Mouse (Mus musculus) hindbrain, embryonic 10.5 days (tissue): ENCODE results near the gene Ikzf4. TPM values are rescaled to one million over a fixed set of nuclear protein-coding genes. Genes with fewer than 3 reads are reported as not detected.

Source experiments
- DNase-seq: peaks from one replicate; pipeline ENCODE4 v3.0.0-alpha.2; 2017; ENCODE audit warnings: low spot score
- H3K27ac ChIP-seq: fragments of 300-500 bp; sonication (generic); 2 replicates; pipeline ENCODE4 v1.5.1; 2016; ENCODE audit warnings: mild to moderate bottlenecking, moderate library complexity
- H3K27me3 ChIP-seq: fragments of 300-500 bp; sonication (generic); 2 replicates; pipeline ENCODE4 v1.6.1; 2016; ENCODE audit warnings: mild to moderate bottlenecking; ENCODE audit not compliant: poor library complexity, insufficient read depth, severe bottlenecking
- H3K36me3 ChIP-seq: fragments of 300-500 bp; sonication (generic); 2 replicates; pipeline ENCODE4 v1.6.1; 2016; ENCODE audit warnings: mild to moderate bottlenecking, moderate library complexity
- H3K4me1 ChIP-seq: fragments of 300-500 bp; sonication (generic); replicated peaks from 2 replicates; pipeline ENCODE4 v1.6.1; 2016; ENCODE audit warnings: mild to moderate bottlenecking
- H3K4me3 ChIP-seq: fragments of 300-500 bp; sonication (generic); 2 replicates; pipeline ENCODE4 v1.5.1; 2016; ENCODE audit warnings: mild to moderate bottlenecking, moderate library complexity
- H3K9me3 ChIP-seq: fragments of 300-500 bp; sonication (generic); 2 replicates; pipeline ENCODE4 v1.6.1; 2016; ENCODE audit warnings: mild to moderate bottlenecking, moderate library complexity
- WGBS: fragments of 180-500 bp; shearing (Covaris S2); methylation state at CpG from one replicate; pipeline ENCODE4 v1.1.7; 2016; 5-methylcytosine and 5-hydroxymethylcytosine counted together
- polyA plus RNA-seq: library from polyadenylated mRNA; unstranded; fragments of >200 nt; fragmentation: Nextera tagmentation; extraction: Ambion mirVana; gene quantifications from 2 replicates; pipeline ENCODE4 v1.2.1, GENCODE M21; 2016

Ikzf4 gene
- polyA plus RNA-seq, 1 experiment from 2014 or later: 3.5 TPM

GRCm38 (mm10) chr10:128659490-128659889, 13.7 kb upstream of the Ikzf4 start:
- no peak overlapping the region for H3K4me3 ChIP-seq
- H3K27ac ChIP-seq: no peak overlapping the region

GRCm38 (mm10) chr10:128657844-128658243, 12.1 kb upstream of the Ikzf4 start:
- H3K9me3 ChIP-seq: no peaks in the 10 kb centered on the region
- H3K4me1 ChIP-seq: peaks cover 10% of the 10 kb centered on the region; the same call in 1 of the 2 replicates
- H3K27ac ChIP-seq: no peak overlapping the region
- H3K27me3 ChIP-seq: no peaks in the 10 kb centered on the region
- H3K36me3 ChIP-seq: no peaks in the 10 kb centered on the region
- DNase-seq: no peak
- no peak overlapping the region for H3K4me3 ChIP-seq
- WGBS: 58% methylated on average over 9 of the region's 9 CpGs

More at GRCm38 (mm10) chr10:128659490-128659889, 13.7 kb upstream of the Ikzf4 start:
- Histone ChIP-seq H3K36me3 (no peaks in the 10 kb centered on the region), H3K27me3 (no peaks in the 10 kb centered on the region), H3K4me1 (peaks cover 10% of the 10 kb centered on the region; the same call in 1 of the 2 replicates), H3K9me3 (no peaks in the 10 kb centered on the region)
- WGBS: 46% methylated on average over 9 of the region's 9 CpGs
- no peak for DNase-seq

GRCm38 (mm10) chr10:128656731-128657130, 10.9 kb upstream of the Ikzf4 start:
- WGBS: 85% methylated on average over 1 of the region's 1 CpGs

GRCm38 (mm10) chr10:128655254-128655653, 9.5 kb upstream of the Ikzf4 start:
- Histone ChIP-seq H3K4me1 (peaks cover 12% of the 10 kb centered on the region; the same call in 1 of the 2 replicates), H3K27ac (no peak overlapping the region), H3K36me3 (no peaks in the 10 kb centered on the region), H3K9me3 (no peaks in the 10 kb centered on the region), H3K27me3 (no peaks in the 10 kb centered on the region), H3K4me3 (no peak overlapping the region)
- no peak for DNase-seq
- WGBS: 86% methylated on average over 3 of the region's 3 CpGs

More at GRCm38 (mm10) chr10:128656731-128657130, 10.9 kb upstream of the Ikzf4 start:
- DNase-seq: no peak
- H3K9me3 ChIP-seq: no peaks in the 10 kb centered on the region
- no peaks in the 10 kb centered on the region for H3K36me3 ChIP-seq
- no peak overlapping the region for H3K27ac ChIP-seq
- no peak overlapping the region for H3K4me3 ChIP-seq
- H3K4me1 ChIP-seq: peaks cover 10% of the 10 kb centered on the region; the same call in 1 of the 2 replicates
- H3K27me3 ChIP-seq: no peaks in the 10 kb centered on the region

- DNase-seq: no peak
- H3K9me3 ChIP-seq: no peaks in the 10 kb centered on the region
- 67% methylated on average over 4 of the region's 4 CpGs for WGBS
- no peak overlapping the region for H3K4me3 ChIP-seq
- no peak overlapping the region for H3K27ac ChIP-seq
- no peaks in the 10 kb centered on the region for H3K36me3 ChIP-seq
- 0 out of 2 replicates have a peak, but pooled peaks cover 4% of the 10 kb centered on the region for H3K4me1 ChIP-seq
- no peaks in the 10 kb centered on the region for H3K27me3 ChIP-seq
These were observed 8.1 kb upstream of the Ikzf4 start for GRCm38 (mm10) chr10:128653866-128654265.

GRCm38 (mm10) chr10:128646139-128647089, 623 bp upstream of the Ikzf4 start:
- DNase-seq: peak; percentile 57
- H3K4me3 ChIP-seq: peak overlapping the region; percentile 70
- peaks cover 6% of the 10 kb centered on the region; the same call in 1 of the 2 replicates for H3K36me3 ChIP-seq
- H3K27ac ChIP-seq: peak overlapping the region; percentile 90
- WGBS: 6% methylated on average over 10 of the region's 13 CpGs
- no peaks in the 10 kb centered on the region for H3K9me3 ChIP-seq
- peaks cover 20% of the 10 kb centered on the region for H3K27me3 ChIP-seq
- peaks cover 31% of the 10 kb centered on the region for H3K4me1 ChIP-seq

- Histone ChIP-seq H3K36me3 (peaks cover 28% of the 10 kb centered on the region), H3K9me3 (no peaks in the 10 kb centered on the region), H3K4me1 (peaks cover 31% of the 10 kb centered on the region), H3K27me3 (peaks cover 20% of the 10 kb centered on the region), H3K4me3 (no peak overlapping the region), H3K27ac (no peak overlapping the region)
- no peak for DNase-seq
- 82% methylated on average over 6 of the region's 6 CpGs for WGBS
These were observed 3.0 kb downstream of the Ikzf4 start for GRCm38 (mm10) chr10:128642749-128643148.

- 80% methylated on average over 7 of the region's 7 CpGs for whole genome bisulfite sequencing
These were observed 3.9 kb downstream of the Ikzf4 start for GRCm38 (mm10) chr10:128641871-128642270.

GRCm38 (mm10) chr10:128640891-128641290, 4.9 kb downstream of the Ikzf4 start:
- H3K9me3 ChIP-seq: no peaks in the 10 kb centered on the region
- no peak for DNase-seq
- no peak overlapping the region for H3K4me3 ChIP-seq
- peaks cover 31% of the 10 kb centered on the region for H3K4me1 ChIP-seq
- WGBS: 94% methylated on average over 15 of the region's 15 CpGs
- no peak overlapping the region for H3K27ac ChIP-seq
- peaks cover 17% of the 10 kb centered on the region for H3K27me3 ChIP-seq
- peaks cover 35% of the 10 kb centered on the region for H3K36me3 ChIP-seq

More at GRCm38 (mm10) chr10:128641871-128642270, 3.9 kb downstream of the Ikzf4 start:
- no peak overlapping the region for H3K4me3 ChIP-seq
- H3K9me3 ChIP-seq: no peaks in the 10 kb centered on the region
- H3K36me3 ChIP-seq: peaks cover 28% of the 10 kb centered on the region
- no peak for DNase-seq
- no peak overlapping the region for H3K27ac ChIP-seq
- H3K4me1 ChIP-seq: peaks cover 34% of the 10 kb centered on the region
- peaks cover 20% of the 10 kb centered on the region for H3K27me3 ChIP-seq

- DNase-seq: no peak
- Histone ChIP-seq H3K27me3 (peaks cover 12% of the 10 kb centered on the region), H3K36me3 (peaks cover 44% of the 10 kb centered on the region), H3K9me3 (no peaks in the 10 kb centered on the region), H3K4me3 (no peak overlapping the region), H3K4me1 (peaks cover 22% of the 10 kb centered on the region), H3K27ac (no peak overlapping the region)
- 92% methylated on average over 14 of the region's 14 CpGs for WGBS
These were observed 5.8 kb downstream of the Ikzf4 start for GRCm38 (mm10) chr10:128639999-128640398.

- no peaks in the 10 kb centered on the region for H3K27me3 ChIP-seq
- H3K4me1 ChIP-seq: peaks cover 24% of the 10 kb centered on the region
- WGBS: 8% methylated on average over 11 of the region's 11 CpGs
- peak overlapping the region; percentile 67 for H3K27ac ChIP-seq
- H3K36me3 ChIP-seq: peaks cover 56% of the 10 kb centered on the region
- peak overlapping the region; percentile 18; the same call in 1 of the 2 replicates for H3K4me3 ChIP-seq
- H3K9me3 ChIP-seq: no peaks in the 10 kb centered on the region
- peak; percentile 44 for DNase-seq
These were observed 8.8 kb downstream of the Ikzf4 start for GRCm38 (mm10) chr10:128637011-128637410.

GRCm38 (mm10) chr10:128636561-128636960, 9.2 kb downstream of the Ikzf4 start:
- no peaks in the 10 kb centered on the region for H3K27me3 ChIP-seq
- peak overlapping the region; percentile 18; the same call in 1 of the 2 replicates for H3K4me3 ChIP-seq
- H3K9me3 ChIP-seq: no peaks in the 10 kb centered on the region
- H3K27ac ChIP-seq: peak overlapping the region; percentile 67
- H3K4me1 ChIP-seq: peaks cover 24% of the 10 kb centered on the region
- 45% methylated on average over 6 of the region's 6 CpGs for WGBS
- no peak for DNase-seq
- H3K36me3 ChIP-seq: peaks cover 53% of the 10 kb centered on the region

GRCm38 (mm10) chr10:128635697-128636096, 10.1 kb downstream of the Ikzf4 start:
- Histone ChIP-seq H3K27ac (no peak overlapping the region), H3K9me3 (no peaks in the 10 kb centered on the region), H3K4me1 (peaks cover 24% of the 10 kb centered on the region), H3K4me3 (no peak overlapping the region), H3K36me3 (peaks cover 45% of the 10 kb centered on the region), H3K27me3 (no peaks in the 10 kb centered on the region)
- no peak for DNase-seq
- WGBS: 93% methylated on average over 13 of the region's 13 CpGs
